Mouse (Mus musculus) hindbrain, embryonic 11.5 days (tissue): ENCODE measurements around the gene Mcoln3. TPM values are rescaled to one million over a fixed set of nuclear protein-coding genes. Genes with fewer than 3 reads are reported as not detected.

Source experiments
- ATAC-seq: fragments of 200-750 bp; cut with Nextera tagmentation; 2 replicates; pipeline ENCODE4 v1.8.0; 2017; ENCODE audit warnings: mild to moderate bottlenecking, moderate TSS enrichment, moderate library complexity; ENCODE audit not compliant: low FRiP score
- DNase-seq: peaks from one replicate; pipeline ENCODE4 v3.0.0-alpha.2; 2015; ENCODE audit warnings: low spot score
- H3K27ac ChIP-seq: fragments of 300-500 bp; sonication (generic); 2 replicates; pipeline ENCODE4 v1.5.1; 2014; ENCODE audit warnings: mild to moderate bottlenecking, low read depth, low read length
- H3K27me3 ChIP-seq: fragments of 300-500 bp; sonication (generic); 2 replicates; pipeline ENCODE4 v1.6.1; 2014; ENCODE audit warnings: mild to moderate bottlenecking, low read length, moderate library complexity, mixed read lengths; ENCODE audit not compliant: control insufficient read depth, insufficient read depth
- H3K36me3 ChIP-seq: fragments of 300-500 bp; sonication (generic); 2 replicates; pipeline ENCODE4 v1.6.1; 2014; ENCODE audit warnings: mild to moderate bottlenecking, low read length, moderate library complexity, mixed read lengths; ENCODE audit not compliant: control insufficient read depth, insufficient read depth
- H3K4me1 ChIP-seq: fragments of 300-500 bp; sonication (generic); replicated peaks from 2 replicates; pipeline ENCODE4 v1.6.1; 2014; ENCODE audit warnings: low read length, mixed read lengths; ENCODE audit not compliant: control insufficient read depth, insufficient read depth
- H3K4me2 ChIP-seq: fragments of 300-500 bp; sonication (generic); replicated peaks from 2 replicates; pipeline ENCODE4 v1.6.1; 2014; ENCODE audit warnings: mild to moderate bottlenecking, low read depth, low read length
- H3K4me3 ChIP-seq: fragments of 300-500 bp; sonication (generic); 2 replicates; pipeline ENCODE4 v1.5.1; 2014; ENCODE audit warnings: low read depth, low read length
- H3K9ac ChIP-seq: fragments of 300-500 bp; sonication (generic); 2 replicates; pipeline ENCODE4 v1.6.1; 2014; ENCODE audit warnings: low read depth, low read length
- H3K9me3 ChIP-seq: fragments of 300-500 bp; sonication (generic); 2 replicates; pipeline ENCODE4 v1.6.1; 2016; ENCODE audit warnings: low read length; ENCODE audit not compliant: control insufficient read depth
- WGBS: fragments of 180-500 bp; shearing (Covaris S2); extraction: QIAGEN DNeasy Blood & Tissue Kit; methylation state at CpG from one replicate; pipeline ENCODE4 v1.1.7; 2014; 5-methylcytosine and 5-hydroxymethylcytosine counted together
- polyA plus RNA-seq: library from polyadenylated mRNA; unstranded; fragments of >200 nt; fragmentation: Nextera tagmentation; extraction: Ambion mirVana; gene quantifications from 2 replicates; pipeline ENCODE4 v1.2.1, GENCODE M21; 2014

Mcoln3 gene
- polyA plus RNA-seq, 1 experiment from 2014 or later = 3.8 TPM

GRCm38 (mm10) chr3:146153862-146154611, 36.8 kb downstream of the Mcoln3 start:
- no peaks in the 10 kb centered on the region for H3K4me1 ChIP-seq
- peaks cover 14% of the 10 kb centered on the region for H3K27me3 ChIP-seq
- no peaks in the 10 kb centered on the region for H3K36me3 ChIP-seq
- DNase-seq (peak; percentile 36), ATAC-seq (peak; percentile 49; the same call in 1 of the 2 replicates)
- H3K27ac ChIP-seq = no peak overlapping the region
- H3K4me2 ChIP-seq = no peak overlapping the region
- no peak overlapping the region for H3K4me3 ChIP-seq
- no peak overlapping the region for H3K9ac ChIP-seq
- WGBS = 28% methylated on average over 11 of the region's 12 CpGs
- no peaks in the 10 kb centered on the region for H3K9me3 ChIP-seq

- no peaks in the 10 kb centered on the region for H3K36me3 ChIP-seq
- no peak overlapping the region for H3K9ac ChIP-seq
- H3K4me3 ChIP-seq = no peak overlapping the region
- H3K27ac ChIP-seq = no peak overlapping the region
- ATAC-seq = no peak
- no peak for DNase-seq
- H3K27me3 ChIP-seq = 0 out of 2 replicates have a peak, but pooled peaks cover 4% of the 10 kb centered on the region
- no peaks in the 10 kb centered on the region for H3K9me3 ChIP-seq
- no peak overlapping the region for H3K4me2 ChIP-seq
- no peaks in the 10 kb centered on the region for H3K4me1 ChIP-seq
- WGBS = 84% methylated on average over 13 of the region's 13 CpGs
These were observed 38.7 kb downstream of the Mcoln3 start for GRCm38 (mm10) chr3:146155628-146156576.

GRCm38 (mm10) chr3:146156811-146157210, 39.6 kb downstream of the Mcoln3 start:
- no peaks in the 10 kb centered on the region for H3K4me1 ChIP-seq
- H3K9ac ChIP-seq = no peak overlapping the region
- no peak for DNase-seq
- H3K9me3 ChIP-seq = no peaks in the 10 kb centered on the region
- WGBS = 69% methylated on average over 2 of the region's 2 CpGs
- no peak for ATAC-seq
- no peak overlapping the region for H3K4me2 ChIP-seq
- H3K36me3 ChIP-seq = no peaks in the 10 kb centered on the region
- H3K4me3 ChIP-seq = no peak overlapping the region
- 0 out of 2 replicates have a peak, but pooled peaks cover 1% of the 10 kb centered on the region for H3K27me3 ChIP-seq
- no peak overlapping the region for H3K27ac ChIP-seq

GRCm38 (mm10) chr3:146158039-146158438, 40.8 kb downstream of the Mcoln3 start:
- H3K27ac ChIP-seq = no peak overlapping the region
- no peak overlapping the region for H3K4me3 ChIP-seq
- H3K36me3 ChIP-seq = no peaks in the 10 kb centered on the region
- no peaks in the 10 kb centered on the region for H3K9me3 ChIP-seq
- DNase-seq (no peak), ATAC-seq (no peak)
- H3K27me3 ChIP-seq = no peaks in the 10 kb centered on the region
- WGBS = 84% methylated on average over 4 of the region's 4 CpGs
- no peaks in the 10 kb centered on the region for H3K4me1 ChIP-seq
- H3K9ac ChIP-seq = no peak overlapping the region
- H3K4me2 ChIP-seq = no peak overlapping the region

- no peak overlapping the region for H3K4me3 ChIP-seq
- H3K9ac ChIP-seq = no peak overlapping the region
- 86% methylated on average over 2 of the region's 2 CpGs for WGBS
- no peaks in the 10 kb centered on the region for H3K4me1 ChIP-seq
- no peaks in the 10 kb centered on the region for H3K36me3 ChIP-seq
- ATAC-seq (no peak), DNase-seq (no peak)
- H3K4me2 ChIP-seq = no peak overlapping the region
- H3K27ac ChIP-seq = no peak overlapping the region
- H3K27me3 ChIP-seq = no peaks in the 10 kb centered on the region
- no peaks in the 10 kb centered on the region for H3K9me3 ChIP-seq
These were observed 42.1 kb downstream of the Mcoln3 start for GRCm38 (mm10) chr3:146159360-146159759.

- no peaks in the 10 kb centered on the region for H3K9me3 ChIP-seq
- H3K36me3 ChIP-seq = no peaks in the 10 kb centered on the region
- no peak overlapping the region for H3K4me3 ChIP-seq
- H3K9ac ChIP-seq = no peak overlapping the region
- WGBS = 84% methylated on average over 4 of the region's 4 CpGs
- ATAC-seq = no peak
- no peak for DNase-seq
- H3K4me2 ChIP-seq = no peak overlapping the region
- H3K4me1 ChIP-seq = no peaks in the 10 kb centered on the region
- H3K27ac ChIP-seq = no peak overlapping the region
- H3K27me3 ChIP-seq = no peaks in the 10 kb centered on the region
These were observed 44.9 kb downstream of the Mcoln3 start for GRCm38 (mm10) chr3:146162197-146162596.

- no peak for ATAC-seq
- no peak for DNase-seq
- Histone ChIP-seq H3K4me3 (no peak overlapping the region), H3K36me3 (no peaks in the 10 kb centered on the region), H3K9ac (no peak overlapping the region), H3K9me3 (no peaks in the 10 kb centered on the region), H3K27ac (no peak overlapping the region), H3K27me3 (no peaks in the 10 kb centered on the region), H3K4me1 (no peaks in the 10 kb centered on the region), H3K4me2 (no peak overlapping the region)
- 87% methylated on average over 4 of the region's 4 CpGs for WGBS
These were observed 52.1 kb downstream of the Mcoln3 start for GRCm38 (mm10) chr3:146169356-146169755.

GRCm38 (mm10) chr3:146173030-146173429, 55.8 kb downstream of the Mcoln3 start:
- Histone ChIP-seq H3K4me1 (no peaks in the 10 kb centered on the region), H3K9me3 (no peaks in the 10 kb centered on the region), H3K9ac (no peak overlapping the region), H3K36me3 (no peaks in the 10 kb centered on the region), H3K4me2 (no peak overlapping the region), H3K27ac (no peak overlapping the region), H3K4me3 (no peak overlapping the region), H3K27me3 (no peaks in the 10 kb centered on the region)
- no peak for DNase-seq
- no peak for ATAC-seq
- 65% methylated on average over 5 of the region's 5 CpGs for WGBS
